Mouse (Mus musculus): Measurements from ENCODE around the gene Smim24. TPM values are rescaled to one million over a fixed set of nuclear protein-coding genes. Genes with fewer than 3 reads are reported as not detected.

The Smim24 gene
- polyA plus RNA-seq, 1 experiment, result 5.3 TPM

DNA sequence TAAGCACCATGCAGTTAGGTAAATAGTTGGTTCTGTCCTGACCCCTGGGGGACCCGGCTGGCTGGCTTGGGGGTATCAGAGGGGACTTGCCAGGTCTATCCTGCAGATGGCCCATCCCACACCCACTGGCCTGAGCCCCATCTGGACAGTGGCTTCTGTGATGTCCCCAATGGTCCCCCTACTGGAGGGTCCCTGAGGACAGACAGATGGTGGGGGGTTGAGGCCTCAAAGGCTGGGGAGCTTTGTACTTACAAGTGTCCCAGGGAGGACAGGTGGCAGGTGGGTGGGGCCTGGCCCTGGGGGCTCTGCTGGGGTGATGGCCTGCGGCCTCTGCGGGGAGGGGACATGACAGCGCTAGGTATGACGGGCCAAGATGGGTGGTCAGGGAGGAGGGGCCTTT lies 6.4 kb downstream of the Smim24 start:
- no peaks in the 10 kb centered on the region for H3K36me3 ChIP-seq (ENCODE audit: control insufficient read depth, insufficient read depth, low read length, poor library complexity, severe bottlenecking)
- no peaks in the 10 kb centered on the region for H3K9me3 ChIP-seq (replicated peaks; ENCODE audit: control insufficient read depth, insufficient read depth, low read length, poor library complexity, severe bottlenecking)
- H3K9ac ChIP-seq (ENCODE audit: low read depth, poor library complexity, severe bottlenecking), result no peak overlapping the region
- no peak overlapping the region for H3K27ac ChIP-seq (ENCODE audit: insufficient read depth, low read length)
- no peak overlapping the region for H3K4me3 ChIP-seq (ENCODE audit: low read depth, low read length)
- H3K4me1 ChIP-seq (ENCODE audit: control insufficient read depth, insufficient read depth, low read length), result peaks cover 6% of the 10 kb centered on the region
- no peaks in the 10 kb centered on the region for H3K27me3 ChIP-seq (ENCODE audit: control insufficient read depth, insufficient read depth, low read length, poor library complexity, severe bottlenecking)
- TF ChIP-seq EP300 (IDR thresholded peaks at IDR 0.05; ENCODE audit: insufficient read depth, low read depth, low read length) (no peak), CTCF (IDR thresholded peaks at IDR 0.05; ENCODE audit: low read depth, low read length) (no peak), POLR2A (IDR thresholded peaks at IDR 0.05; ENCODE audit: insufficient read depth, low read length) (no peak)

GRCm38 (mm10) chr10:81399798-81400308 lies 7.0 kb downstream of the Smim24 start:
- TF ChIP-seq POLR2A (IDR thresholded peaks at IDR 0.05; ENCODE audit: insufficient read depth, low read length) (no peak), CTCF (IDR thresholded peaks at IDR 0.05; ENCODE audit: low read depth, low read length) (no peak), EP300 (IDR thresholded peaks at IDR 0.05; ENCODE audit: insufficient read depth, low read depth, low read length) (no peak)
- H3K9me3 ChIP-seq (replicated peaks; ENCODE audit: control insufficient read depth, insufficient read depth, low read length, poor library complexity, severe bottlenecking), result no peaks in the 10 kb centered on the region
- H3K27me3 ChIP-seq (ENCODE audit: control insufficient read depth, insufficient read depth, low read length, poor library complexity, severe bottlenecking), result no peaks in the 10 kb centered on the region
- peak overlapping the region; percentile 39 for H3K9ac ChIP-seq (ENCODE audit: low read depth, poor library complexity, severe bottlenecking)
- no peaks in the 10 kb centered on the region for H3K36me3 ChIP-seq (ENCODE audit: control insufficient read depth, insufficient read depth, low read length, poor library complexity, severe bottlenecking)
- H3K27ac ChIP-seq (ENCODE audit: insufficient read depth, low read length), result no peak overlapping the region
- peak overlapping the region; percentile 35 for H3K4me3 ChIP-seq (ENCODE audit: low read depth, low read length)
- H3K4me1 ChIP-seq (ENCODE audit: control insufficient read depth, insufficient read depth, low read length), result peaks cover 6% of the 10 kb centered on the region

DNA sequence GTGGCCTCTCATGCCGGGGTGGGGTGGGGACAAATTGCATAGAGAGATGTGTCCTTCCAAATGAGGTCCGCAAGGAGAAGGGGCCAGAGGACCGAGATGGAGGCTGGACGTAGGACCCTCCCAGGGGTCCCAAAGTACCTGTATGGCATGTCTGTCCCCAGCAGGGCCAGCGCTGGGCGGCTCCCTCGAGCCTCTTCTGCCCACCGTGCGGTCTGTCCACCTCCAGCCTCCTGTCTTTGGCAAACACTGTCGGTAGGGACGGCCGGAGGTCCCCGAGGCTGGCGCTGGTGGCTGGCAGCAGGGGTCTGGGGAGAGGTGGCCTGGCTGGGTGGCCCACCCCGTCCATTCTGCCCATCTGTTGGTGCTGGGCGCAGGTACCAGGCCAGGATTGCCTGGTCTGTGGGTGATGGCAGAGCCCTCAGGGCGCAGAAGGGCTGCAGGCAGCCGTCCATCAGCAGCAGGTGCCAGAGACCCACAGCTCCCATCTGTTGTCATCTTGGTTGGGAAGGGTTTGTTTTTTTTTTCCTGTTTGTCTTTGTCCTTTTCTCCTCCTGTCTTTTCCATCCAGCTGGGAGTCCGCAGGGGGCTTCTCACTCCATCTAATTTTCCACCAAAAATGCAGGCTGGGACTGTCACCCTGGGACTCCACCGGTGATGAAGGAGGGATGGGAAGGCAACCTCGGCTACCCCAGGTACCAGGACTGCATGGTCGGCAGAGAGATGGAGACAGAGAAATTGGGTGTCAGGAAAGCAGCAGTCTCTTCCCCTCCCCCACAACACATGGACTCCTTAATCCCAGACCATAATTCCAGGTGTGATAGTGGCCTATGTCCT lies 7.7 kb downstream of the Smim24 start:
- Histone ChIP-seq H3K36me3 (ENCODE audit: control insufficient read depth, insufficient read depth, low read length, poor library complexity, severe bottlenecking) (no peaks in the 10 kb centered on the region), H3K4me3 (ENCODE audit: low read depth, low read length) (peak overlapping the region; percentile 35), H3K9me3 (replicated peaks; ENCODE audit: control insufficient read depth, insufficient read depth, low read length, poor library complexity, severe bottlenecking) (no peaks in the 10 kb centered on the region), H3K4me1 (ENCODE audit: control insufficient read depth, insufficient read depth, low read length) (peaks cover 6% of the 10 kb centered on the region), H3K27me3 (ENCODE audit: control insufficient read depth, insufficient read depth, low read length, poor library complexity, severe bottlenecking) (no peaks in the 10 kb centered on the region), H3K9ac (ENCODE audit: low read depth, poor library complexity, severe bottlenecking) (peak overlapping the region; percentile 39), H3K27ac (ENCODE audit: insufficient read depth, low read length) (peak overlapping the region; percentile 2)
- no peak for TF ChIP-seq POLR2A (IDR thresholded peaks at IDR 0.05; ENCODE audit: insufficient read depth, low read length)
- no peak for TF ChIP-seq CTCF (IDR thresholded peaks at IDR 0.05; ENCODE audit: low read depth, low read length)
- TF ChIP-seq EP300 (IDR thresholded peaks at IDR 0.05; ENCODE audit: insufficient read depth, low read depth, low read length), result no peak

DNA sequence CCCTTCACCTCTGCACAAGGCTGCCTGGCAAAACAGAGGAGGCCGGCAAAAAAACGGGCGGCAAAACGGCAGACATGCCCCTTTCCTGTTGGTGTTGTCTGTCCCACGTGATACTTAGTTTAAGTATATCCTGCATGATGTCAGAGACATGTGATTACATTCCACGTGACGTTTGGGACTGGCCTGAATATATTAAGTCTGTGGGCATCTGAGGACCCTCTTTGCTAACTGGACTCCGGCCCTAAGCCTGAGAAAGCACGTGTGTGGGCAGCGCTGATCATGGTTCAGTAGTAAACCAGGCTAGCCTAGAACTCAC lies 8.3 kb downstream of the Smim24 start:
- Histone ChIP-seq H3K36me3 (ENCODE audit: control insufficient read depth, insufficient read depth, low read length, poor library complexity, severe bottlenecking) (no peaks in the 10 kb centered on the region), H3K4me3 (ENCODE audit: low read depth, low read length) (peak overlapping the region; percentile 13), H3K27ac (ENCODE audit: insufficient read depth, low read length) (peak overlapping the region; percentile 2)

DNA sequence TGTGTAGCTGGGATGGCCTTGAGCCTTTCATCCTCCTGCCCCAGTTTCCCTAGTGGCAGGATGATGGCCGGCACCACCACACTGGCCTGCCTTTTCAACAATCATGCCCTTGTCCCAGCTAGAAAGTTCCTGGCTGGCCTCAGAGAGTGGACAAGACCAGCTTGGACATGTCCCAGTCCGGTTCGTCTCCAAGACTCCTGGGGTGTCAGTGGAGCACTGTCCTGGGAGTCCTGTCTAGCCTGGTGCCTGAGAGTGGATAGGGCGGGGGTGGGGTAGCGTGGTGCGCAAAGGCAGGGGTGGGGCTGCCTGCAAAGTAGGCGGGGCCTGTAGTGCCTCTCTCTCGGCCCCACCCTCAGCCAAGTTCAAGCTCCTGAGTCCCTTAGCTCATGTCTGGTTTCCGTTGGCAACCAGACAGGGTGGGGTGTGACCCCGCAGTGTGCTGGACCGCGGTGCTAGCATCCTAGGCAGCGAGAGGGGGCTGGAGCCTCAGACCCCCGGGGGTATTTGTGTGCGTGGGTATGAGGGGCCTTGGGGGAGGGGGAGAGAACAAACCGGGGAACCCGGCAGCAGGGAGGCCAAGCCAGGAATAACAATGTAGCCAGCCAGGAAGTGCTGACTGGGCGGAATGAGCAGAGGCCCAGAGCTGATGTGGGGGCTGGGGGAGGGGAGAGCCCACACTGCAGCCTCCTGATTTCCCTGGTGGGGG lies 8.8 kb downstream of the Smim24 start:
- Histone ChIP-seq H3K4me1 (ENCODE audit: control insufficient read depth, insufficient read depth, low read length) (peaks cover 8% of the 10 kb centered on the region), H3K36me3 (ENCODE audit: control insufficient read depth, insufficient read depth, low read length, poor library complexity, severe bottlenecking) (no peaks in the 10 kb centered on the region), H3K4me3 (ENCODE audit: low read depth, low read length) (peak overlapping the region; percentile 17), H3K27ac (ENCODE audit: insufficient read depth, low read length) (peak overlapping the region; percentile 52), H3K27me3 (ENCODE audit: control insufficient read depth, insufficient read depth, low read length, poor library complexity, severe bottlenecking) (no peaks in the 10 kb centered on the region), H3K9ac (ENCODE audit: low read depth, poor library complexity, severe bottlenecking) (peak overlapping the region; percentile 39; the same call in 1 of the 2 replicates), H3K9me3 (replicated peaks; ENCODE audit: control insufficient read depth, insufficient read depth, low read length, poor library complexity, severe bottlenecking) (no peaks in the 10 kb centered on the region)
- TF ChIP-seq EP300 (IDR thresholded peaks at IDR 0.05; ENCODE audit: insufficient read depth, low read depth, low read length), result no peak
- TF ChIP-seq POLR2A (IDR thresholded peaks at IDR 0.05; ENCODE audit: insufficient read depth, low read length), result no peak
- TF ChIP-seq CTCF (IDR thresholded peaks at IDR 0.05; ENCODE audit: low read depth, low read length), result no peak

More for the DNA sequence above, 8.3 kb downstream of the Smim24 start:
- no peak for TF ChIP-seq EP300 (IDR thresholded peaks at IDR 0.05; ENCODE audit: insufficient read depth, low read depth, low read length)
- peaks cover 6% of the 10 kb centered on the region for H3K4me1 ChIP-seq (ENCODE audit: control insufficient read depth, insufficient read depth, low read length)
- no peaks in the 10 kb centered on the region for H3K9me3 ChIP-seq (replicated peaks; ENCODE audit: control insufficient read depth, insufficient read depth, low read length, poor library complexity, severe bottlenecking)
- peak overlapping the region; percentile 39 for H3K9ac ChIP-seq (ENCODE audit: low read depth, poor library complexity, severe bottlenecking)
- no peaks in the 10 kb centered on the region for H3K27me3 ChIP-seq (ENCODE audit: control insufficient read depth, insufficient read depth, low read length, poor library complexity, severe bottlenecking)

All from ES-Bruce4 (cell line).